Mouse (Mus musculus): ENCODE measurements around the gene Sacm1l. TPM values are rescaled to one million over a fixed set of nuclear protein-coding genes. Genes with fewer than 3 reads are reported as not detected.

Sacm1l gene
- polyA plus RNA-seq, 1 experiment from 2014 or later: 52.3 TPM

- 62% methylated on average over 8 of the region's 8 CpGs for WGBS
- Histone ChIP-seq H3K9ac (no peak overlapping the region), H3K4me3 (replicated peaks) (no peak overlapping the region), H3K4me1 (peaks cover 16% of the 10 kb centered on the region; the same call in 1 of the 2 replicates), H3K27me3 (replicated peaks) (no peaks in the 10 kb centered on the region), H3K4me2 (no peak overlapping the region), H3K27ac (0 out of 2 replicates have a peak overlapping the region, but pooled peaks have one; percentile 48), H3K9me3 (no peaks in the 10 kb centered on the region), H3K36me3 (peaks cover 19% of the 10 kb centered on the region)
- no peak for ATAC-seq (ENCODE audit: insufficient read depth, low FRiP score, low read depth)
Measured at GRCm38 (mm10) chr9:123509638-123510604, 19.6 kb upstream of the Sacm1l start.

- no peaks in the 10 kb centered on the region for H3K9me3 ChIP-seq
- no peak overlapping the region for H3K27ac ChIP-seq
- H3K36me3 ChIP-seq: peaks cover 19% of the 10 kb centered on the region
- no peaks in the 10 kb centered on the region for H3K27me3 ChIP-seq (replicated peaks)
- ATAC-seq (ENCODE audit: insufficient read depth, low FRiP score, low read depth): no peak
- WGBS: 91% methylated on average over 5 of the region's 5 CpGs
- H3K4me2 ChIP-seq: no peak overlapping the region
- H3K4me1 ChIP-seq: 0 out of 2 replicates have a peak, but pooled peaks cover 8% of the 10 kb centered on the region
- no peak overlapping the region for H3K9ac ChIP-seq
- H3K4me3 ChIP-seq (replicated peaks): no peak overlapping the region
Measured at GRCm38 (mm10) chr9:123510926-123511325, 18.6 kb upstream of the Sacm1l start.

GRCm38 (mm10) chr9:123512482-123512881 is 17.1 kb upstream of the Sacm1l start:
- Histone ChIP-seq H3K4me1 (0 out of 2 replicates have a peak, but pooled peaks cover 3% of the 10 kb centered on the region), H3K4me2 (no peak overlapping the region), H3K4me3 (replicated peaks) (no peak overlapping the region), H3K9me3 (no peaks in the 10 kb centered on the region), H3K27me3 (replicated peaks) (no peaks in the 10 kb centered on the region), H3K9ac (no peak overlapping the region), H3K36me3 (peaks cover 28% of the 10 kb centered on the region), H3K27ac (no peak overlapping the region)
- 76% methylated on average over 2 of the region's 2 CpGs for WGBS
- no peak for ATAC-seq (ENCODE audit: insufficient read depth, low FRiP score, low read depth)

GRCm38 (mm10) chr9:123515087-123515486 is 14.5 kb upstream of the Sacm1l start:
- Histone ChIP-seq H3K4me2 (no peak overlapping the region), H3K9ac (no peak overlapping the region), H3K4me3 (replicated peaks) (no peak overlapping the region), H3K9me3 (no peaks in the 10 kb centered on the region), H3K36me3 (peaks cover 41% of the 10 kb centered on the region), H3K4me1 (0 out of 2 replicates have a peak, but pooled peaks cover 1% of the 10 kb centered on the region), H3K27me3 (replicated peaks) (no peaks in the 10 kb centered on the region), H3K27ac (no peak overlapping the region)
- WGBS: 81% methylated on average over 2 of the region's 2 CpGs
- ATAC-seq (ENCODE audit: insufficient read depth, low FRiP score, low read depth): no peak

- Histone ChIP-seq H3K27ac (no peak overlapping the region), H3K36me3 (peaks cover 34% of the 10 kb centered on the region), H3K4me2 (no peak overlapping the region), H3K4me3 (replicated peaks) (no peak overlapping the region), H3K9me3 (no peaks in the 10 kb centered on the region), H3K9ac (no peak overlapping the region), H3K4me1 (no peaks in the 10 kb centered on the region), H3K27me3 (replicated peaks) (no peaks in the 10 kb centered on the region)
- WGBS: 87% methylated on average over 7 of the region's 7 CpGs
- no peak for ATAC-seq (ENCODE audit: insufficient read depth, low FRiP score, low read depth)
Measured at GRCm38 (mm10) chr9:123516641-123517385, 12.7 kb upstream of the Sacm1l start.

- 83% methylated on average over 13 of the region's 13 CpGs for WGBS
- Histone ChIP-seq H3K9ac (no peak overlapping the region), H3K4me2 (no peak overlapping the region), H3K4me1 (no peaks in the 10 kb centered on the region), H3K4me3 (replicated peaks) (no peak overlapping the region), H3K36me3 (peaks cover 25% of the 10 kb centered on the region), H3K27me3 (replicated peaks) (no peaks in the 10 kb centered on the region), H3K9me3 (no peaks in the 10 kb centered on the region), H3K27ac (no peak overlapping the region)
- ATAC-seq (ENCODE audit: insufficient read depth, low FRiP score, low read depth): no peak
Measured at GRCm38 (mm10) chr9:123518969-123519894, 10.3 kb upstream of the Sacm1l start.

- H3K4me2 ChIP-seq: no peak overlapping the region
- no peaks in the 10 kb centered on the region for H3K27me3 ChIP-seq (replicated peaks)
- no peaks in the 10 kb centered on the region for H3K4me1 ChIP-seq
- H3K4me3 ChIP-seq (replicated peaks): no peak overlapping the region
- 67% methylated on average over 3 of the region's 3 CpGs for WGBS
- no peak overlapping the region for H3K9ac ChIP-seq
- H3K9me3 ChIP-seq: no peaks in the 10 kb centered on the region
- peaks cover 25% of the 10 kb centered on the region for H3K36me3 ChIP-seq
- ATAC-seq (ENCODE audit: insufficient read depth, low FRiP score, low read depth): no peak
- H3K27ac ChIP-seq: no peak overlapping the region
Measured at GRCm38 (mm10) chr9:123520735-123521134, 8.8 kb upstream of the Sacm1l start.

- Histone ChIP-seq H3K4me3 (replicated peaks) (no peak overlapping the region), H3K9me3 (no peaks in the 10 kb centered on the region), H3K9ac (no peak overlapping the region), H3K27ac (no peak overlapping the region), H3K4me1 (peaks cover 7% of the 10 kb centered on the region; the same call in 1 of the 2 replicates), H3K4me2 (no peak overlapping the region), H3K27me3 (replicated peaks) (no peaks in the 10 kb centered on the region), H3K36me3 (peaks cover 17% of the 10 kb centered on the region; the same call in 1 of the 2 replicates)
- 33% methylated on average over 3 of the region's 3 CpGs for WGBS
- no peak for ATAC-seq (ENCODE audit: insufficient read depth, low FRiP score, low read depth)
Measured at GRCm38 (mm10) chr9:123523676-123524075, 5.9 kb upstream of the Sacm1l start.

GRCm38 (mm10) chr9:123525095-123525494 is 4.5 kb upstream of the Sacm1l start:
- H3K4me2 ChIP-seq: no peak overlapping the region
- H3K4me3 ChIP-seq (replicated peaks): no peak overlapping the region
- no peak overlapping the region for H3K9ac ChIP-seq
- peaks cover 7% of the 10 kb centered on the region; the same call in 1 of the 2 replicates for H3K4me1 ChIP-seq
- no peak overlapping the region for H3K27ac ChIP-seq
- 3% methylated on average over 1 of the region's 1 CpGs for WGBS
- ATAC-seq (ENCODE audit: insufficient read depth, low FRiP score, low read depth): no peak
- peaks cover 4% of the 10 kb centered on the region; the same call in 1 of the 2 replicates for H3K36me3 ChIP-seq
- H3K27me3 ChIP-seq (replicated peaks): no peaks in the 10 kb centered on the region
- H3K9me3 ChIP-seq: no peaks in the 10 kb centered on the region

- Histone ChIP-seq H3K4me1 (peaks cover 10% of the 10 kb centered on the region; the same call in 1 of the 2 replicates), H3K27ac (no peak overlapping the region), H3K9ac (no peak overlapping the region), H3K9me3 (no peaks in the 10 kb centered on the region), H3K4me2 (no peak overlapping the region), H3K27me3 (replicated peaks) (no peaks in the 10 kb centered on the region), H3K36me3 (no peaks in the 10 kb centered on the region), H3K4me3 (replicated peaks) (no peak overlapping the region)
- ATAC-seq (ENCODE audit: insufficient read depth, low FRiP score, low read depth): no peak
- WGBS: 76% methylated on average over 5 of the region's 5 CpGs
Measured at GRCm38 (mm10) chr9:123526502-123526901, 3.1 kb upstream of the Sacm1l start.
